Comparison of ENCODE assay signal across 8 mouse cellular contexts in genomic region chr7:75827850-75828249, GRCm38 (mm10). TPM values are rescaled to one million over a fixed set of nuclear protein-coding genes. Genes with fewer than 3 reads are reported as not detected.
DNase-seq lines count a peak whose midpoint lies in the region; ATAC-seq and TF ChIP-seq lines count a peak whose summit lies in the region.

No protein-coding gene starts in this region.

- TF ChIP-seq POLR2A in MEL (IDR thresholded peaks at IDR 0.05; ENCODE audit: control insufficient read depth in 1 of 2, insufficient read depth in 1 of 2, low read depth in 1 of 2, low read length in 2 of 2, poor library complexity in 1 of 2): no peak

- no peak overlapping the region for H3K27ac ChIP-seq in MEL (ENCODE audit: control insufficient read depth, low read depth, low read length)
- H3K27ac ChIP-seq in forebrain, embryonic 11.5 days (ENCODE audit: low read depth, low read length): no peak overlapping the region
- H3K27ac ChIP-seq in liver, embryonic 14.5 days: peak overlapping the region; percentile 75
- no peak overlapping the region for H3K27ac ChIP-seq in neural tube, embryonic 11.5 days (ENCODE audit: low read depth, low read length)

- intact Hi-C loops in heart, postnatal 10 days (cut with DNase I): loop anchor here (1.0 to 5.0 kb wide), 3 partner anchors 52 to 461 kb away; no protein-coding TSS in a partner anchor

- H3K4me2 ChIP-seq in forebrain, embryonic 11.5 days (ENCODE audit: low read depth, low read length, severe bottlenecking): no peak overlapping the region
- H3K4me2 ChIP-seq in liver, embryonic 14.5 days (ENCODE audit: low read depth): peak overlapping the region; percentile 38
- H3K4me2 ChIP-seq in neural tube, embryonic 11.5 days (ENCODE audit: low read depth): no peak overlapping the region

- TF ChIP-seq CTCF in MEL (IDR thresholded peaks at IDR 0.05 in 2 of 3, conservative IDR thresholded peaks at IDR 0.05 in 1 of 3; ENCODE audit: control insufficient read depth in 1 of 3, insufficient read depth in 1 of 3, low read depth in 2 of 3, low read length in 3 of 3, poor library complexity in 1 of 3, severe bottlenecking in 1 of 3): peak; percentile 59 to 77 (median 60)
- peak; percentile 94 for TF ChIP-seq CTCF in liver, embryonic 14.5 days (IDR thresholded peaks at IDR 0.05; ENCODE audit: low read depth)

- peaks cover 0 to 11% of the 10 kb centered on the region in 2 experiments; a peak in 2 of 4 replicates for H3K36me3 ChIP-seq in MEL (ENCODE audit: control insufficient read depth in 1 of 2, insufficient read depth in 2 of 2, low read length in 2 of 2)
- no peaks in the 10 kb centered on the region for H3K36me3 ChIP-seq in forebrain, embryonic 11.5 days (ENCODE audit: control insufficient read depth, insufficient read depth, low read length)
- H3K36me3 ChIP-seq in liver, embryonic 14.5 days (replicated peaks; ENCODE audit: control insufficient read depth, insufficient read depth, low read depth): no peaks in the 10 kb centered on the region
- no peaks in the 10 kb centered on the region for H3K36me3 ChIP-seq in neural tube, embryonic 11.5 days (ENCODE audit: control insufficient read depth, insufficient read depth, low read length)

- no peaks in the 10 kb centered on the region for H3K79me2 ChIP-seq in MEL (ENCODE audit: control insufficient read depth, insufficient read depth, low read length, poor library complexity)

- 34% methylated on average over 10 of the region's 10 CpGs for WGBS in forebrain, embryonic 11.5 days
- WGBS in liver, embryonic 14.5 days (ENCODE audit: insufficient replicate concordance): 30% methylated on average over 10 of the region's 10 CpGs
- 38% methylated on average over 10 of the region's 10 CpGs for WGBS in neural tube, embryonic 11.5 days

- H3K9me3 ChIP-seq in MEL (replicated peaks; ENCODE audit: insufficient read depth, low read length): no peaks in the 10 kb centered on the region
- H3K9me3 ChIP-seq in forebrain, embryonic 11.5 days (ENCODE audit: control insufficient read depth, low read length): no peaks in the 10 kb centered on the region
- H3K9me3 ChIP-seq in liver, embryonic 14.5 days (ENCODE audit: control insufficient read depth, low read length): no peaks in the 10 kb centered on the region
- no peaks in the 10 kb centered on the region for H3K9me3 ChIP-seq in neural tube, embryonic 11.5 days (ENCODE audit: control insufficient read depth, low read length)

- no peak overlapping the region for H3K4me3 ChIP-seq in MEL (ENCODE audit: control insufficient read depth in 1 of 2, insufficient read depth in 1 of 2, low read depth in 2 of 2, low read length in 2 of 2)
- no peak overlapping the region for H3K4me3 ChIP-seq in forebrain, embryonic 11.5 days (ENCODE audit: low read depth, low read length)
- H3K4me3 ChIP-seq in liver, embryonic 14.5 days (ENCODE audit: insufficient read depth in 1 of 2, low read depth in 2 of 2, low read length in 2 of 2): no peak overlapping the region
- H3K4me3 ChIP-seq in neural tube, embryonic 11.5 days (ENCODE audit: low read depth, low read length): no peak overlapping the region

- TF ChIP-seq RAD21 in MEL (IDR thresholded peaks at IDR 0.05; ENCODE audit: low read depth, low read length): peak; percentile 51

- 0 out of 2 replicates have a peak, but pooled peaks have one; percentile 44 for ATAC-seq in forebrain, embryonic 11.5 days (replicated peaks; ENCODE audit: low FRiP score)
- peak; percentile 37 for ATAC-seq in liver, embryonic 14.5 days (ENCODE audit: insufficient read depth)
- ATAC-seq in neural tube, embryonic 11.5 days (ENCODE audit: insufficient read depth, low FRiP score, low TSS enrichment): peak; percentile 35; the same call in 1 of the 2 replicates

- H3K4me1 ChIP-seq in MEL (ENCODE audit: control insufficient read depth in 1 of 2, insufficient read depth in 2 of 2, low read length in 2 of 2): peaks cover 12 to 13% of the 10 kb centered on the region in 2 experiments
- no peaks in the 10 kb centered on the region for H3K4me1 ChIP-seq in forebrain, embryonic 11.5 days (replicated peaks; ENCODE audit: control insufficient read depth, insufficient read depth, low read length)
- H3K4me1 ChIP-seq in liver, embryonic 14.5 days (replicated peaks; ENCODE audit: control insufficient read depth in 2 of 2, insufficient read depth in 2 of 2, low read length in 1 of 2): peaks cover 43 to 49% of the 10 kb centered on the region in 2 experiments
- no peaks in the 10 kb centered on the region; the same call in 1 of the 2 replicates for H3K4me1 ChIP-seq in neural tube, embryonic 11.5 days (ENCODE audit: control insufficient read depth, insufficient read depth, low read length)

- no peaks in the 10 kb centered on the region for H3K27me3 ChIP-seq in MEL (ENCODE audit: control insufficient read depth in 1 of 2, insufficient read depth in 2 of 2, low read length in 2 of 2)
- H3K27me3 ChIP-seq in forebrain, embryonic 11.5 days (ENCODE audit: control insufficient read depth, insufficient read depth, low read length): no peaks in the 10 kb centered on the region
- no peaks in the 10 kb centered on the region for H3K27me3 ChIP-seq in liver, embryonic 14.5 days (ENCODE audit: control insufficient read depth, insufficient read depth, low read length)
- no peaks in the 10 kb centered on the region for H3K27me3 ChIP-seq in neural tube, embryonic 11.5 days (ENCODE audit: control insufficient read depth, insufficient read depth, low read length)

- no peak for TF ChIP-seq EP300 in MEL (IDR thresholded peaks at IDR 0.05; ENCODE audit: low read depth in 1 of 2, low read length in 2 of 2)
- peak; percentile 24; the same call in 1 of the 2 replicates for TF ChIP-seq EP300 in liver, embryonic 14.5 days (IDR thresholded peaks at IDR 0.05; ENCODE audit: low read depth)

- H3K9ac ChIP-seq in MEL (ENCODE audit: control insufficient read depth, low read depth, low read length, poor library complexity, severe bottlenecking): no peak overlapping the region
- H3K9ac ChIP-seq in forebrain, embryonic 11.5 days (ENCODE audit: low read length): no peak overlapping the region
- peak overlapping the region; percentile 18; the same call in 1 of the 2 replicates for H3K9ac ChIP-seq in liver, embryonic 14.5 days (replicated peaks)
- no peak overlapping the region for H3K9ac ChIP-seq in neural tube, embryonic 11.5 days (ENCODE audit: low read length)

- DNase-seq in MEL (ENCODE audit: low read depth, low spot score): peak; percentile 77
- DNase-seq in c-Kit-positive CD71-negative TER-119-negative erythroid progenitor cells, embryonic 14.5 days (ENCODE audit: low read depth): peak; percentile 80
- DNase-seq in forebrain, embryonic 11.5 days (ENCODE audit: low spot score): peak; percentile 79
- peak; percentile 74 to 82 for DNase-seq in heart, postnatal 10 days
- DNase-seq in kidney, postnatal 25 days: peak; percentile 67 to 84
- DNase-seq in liver, embryonic 14.5 days (ENCODE audit: low read depth in 3 of 3, low spot score in 3 of 3): peak; percentile 73 to 79 (median 75)
- peak; percentile 85 for DNase-seq in neural tube, embryonic 11.5 days (ENCODE audit: low spot score)
- DNase-seq in testis, postnatal 10 days (ENCODE audit: low spot score): peak; percentile 77

TF ChIP-seq in MEL, 35 proteins besides CTCF, POLR2A, EP300 and RAD21:
- TF ChIP-seq ZC3H11A (IDR thresholded peaks at IDR 0.05; ENCODE audit: low read depth, low read length) (peak; percentile 38), BHLHE40 (IDR thresholded peaks at IDR 0.05; ENCODE audit: borderline replicate concordance, low read depth, low read length) (no peak), SMC3 (IDR thresholded peaks at IDR 0.05; ENCODE audit: low read depth, low read length) (peak; percentile 78)
TF ChIP-seq in MEL: peak in this region for 2.

RNA-seq across cellular contexts. Expression of gene Klhl25, which starts 20.3 kb away (rescaled TPM):
- total RNA-seq in MEL (2012; rRNA removed): 7.4 and 8.0 TPM in 2 replicates
- polyA plus RNA-seq in MEL (2012; ENCODE audit: insufficient read depth in 1 of 2, insufficient read length in 2 of 2, low read depth in 1 of 2, low replicate concordance in 2 of 2, missing spikeins in 1 of 2): 10 to 100 TPM in 1 of 2 experiments, not detected in 1; 11.4 TPM
- 22.5 and 25.8 TPM in 2 replicates for polyA plus RNA-seq in forebrain, embryonic 11.5 days (2014; fragmentation: Nextera tagmentation; extraction: Ambion mirVana)
- total RNA-seq in heart, postnatal 10 days (2021): 10 to 100 TPM in 1 of 2 experiments, 1 to 10 TPM in 1; 7.1 to 10.7 TPM
- 7.6 and 7.9 TPM in 2 replicates for polyA plus RNA-seq in liver, embryonic 14.5 days (2012; rRNA removed)
- 8.9 and 9.5 TPM in 2 replicates for polyA plus RNA-seq in liver, embryonic 14.5 days (2014; fragmentation: Nextera tagmentation; extraction: Ambion mirVana)
- 22.1 and 22.3 TPM in 2 replicates for polyA plus RNA-seq in neural tube, embryonic 11.5 days (2014; fragmentation: Nextera tagmentation; extraction: Ambion mirVana)
